Mouse (Mus musculus) limb, embryonic 13.5 days (tissue): Measurements from ENCODE around the gene Rexo5. TPM values are rescaled to one million over a fixed set of nuclear protein-coding genes. Genes with fewer than 3 reads are reported as not detected.

Source experiments
- ATAC-seq: fragments of 200-750 bp; cut with Nextera tagmentation; 2 replicates; pipeline ENCODE4 v1.8.0; 2017; ENCODE audit warnings: low read depth, moderate number of reproducible peaks, moderate TSS enrichment; ENCODE audit not compliant: low FRiP score
- H3K27ac ChIP-seq: fragments of 300-500 bp; sonication (generic); 2 replicates; pipeline ENCODE4 v1.5.1; 2015; ENCODE audit warnings: inconsistent platforms, mild to moderate bottlenecking, moderate library complexity
- H3K27me3 ChIP-seq: fragments of 300-500 bp; sonication (generic); 2 replicates; pipeline ENCODE4 v1.6.1; 2015; ENCODE audit warnings: mild to moderate bottlenecking, inconsistent platforms
- H3K36me3 ChIP-seq: fragments of 300-500 bp; sonication (generic); 2 replicates; pipeline ENCODE4 v1.6.1; 2015; ENCODE audit warnings: inconsistent platforms, mild to moderate bottlenecking, moderate library complexity
- H3K4me1 ChIP-seq: fragments of 300-500 bp; sonication (generic); 2 replicates; pipeline ENCODE4 v1.6.1; 2015; ENCODE audit warnings: inconsistent platforms
- H3K4me2 ChIP-seq: fragments of 300-500 bp; sonication (generic); replicated peaks from 2 replicates; pipeline ENCODE4 v1.6.1; 2015; ENCODE audit warnings: inconsistent platforms, mild to moderate bottlenecking, moderate library complexity
- H3K4me3 ChIP-seq: fragments of 300-500 bp; sonication (generic); 2 replicates; pipeline ENCODE4 v1.5.1; 2015; ENCODE audit warnings: moderate library complexity, mild to moderate bottlenecking, inconsistent platforms
- H3K9ac ChIP-seq: fragments of 300-500 bp; sonication (generic); 2 replicates; pipeline ENCODE4 v1.6.1; 2015; ENCODE audit warnings: mild to moderate bottlenecking, inconsistent platforms
- H3K9me3 ChIP-seq: fragments of 300-500 bp; sonication (generic); 2 replicates; pipeline ENCODE4 v1.6.1; 2016; ENCODE audit warnings: inconsistent platforms
- WGBS: fragments of 180-500 bp; shearing (Covaris S2); methylation state at CpG from one replicate; pipeline ENCODE4 v1.1.7; 2015; 5-methylcytosine and 5-hydroxymethylcytosine counted together
- polyA plus RNA-seq: library from polyadenylated mRNA; unstranded; fragments of >200 nt; fragmentation: Nextera tagmentation; extraction: Ambion mirVana; gene quantifications from 2 replicates; pipeline ENCODE4 v1.2.1, GENCODE M21; 2015

Gene Rexo5
- polyA plus RNA-seq, result 24.8 and 26.2 TPM in 2 replicates

DNA sequence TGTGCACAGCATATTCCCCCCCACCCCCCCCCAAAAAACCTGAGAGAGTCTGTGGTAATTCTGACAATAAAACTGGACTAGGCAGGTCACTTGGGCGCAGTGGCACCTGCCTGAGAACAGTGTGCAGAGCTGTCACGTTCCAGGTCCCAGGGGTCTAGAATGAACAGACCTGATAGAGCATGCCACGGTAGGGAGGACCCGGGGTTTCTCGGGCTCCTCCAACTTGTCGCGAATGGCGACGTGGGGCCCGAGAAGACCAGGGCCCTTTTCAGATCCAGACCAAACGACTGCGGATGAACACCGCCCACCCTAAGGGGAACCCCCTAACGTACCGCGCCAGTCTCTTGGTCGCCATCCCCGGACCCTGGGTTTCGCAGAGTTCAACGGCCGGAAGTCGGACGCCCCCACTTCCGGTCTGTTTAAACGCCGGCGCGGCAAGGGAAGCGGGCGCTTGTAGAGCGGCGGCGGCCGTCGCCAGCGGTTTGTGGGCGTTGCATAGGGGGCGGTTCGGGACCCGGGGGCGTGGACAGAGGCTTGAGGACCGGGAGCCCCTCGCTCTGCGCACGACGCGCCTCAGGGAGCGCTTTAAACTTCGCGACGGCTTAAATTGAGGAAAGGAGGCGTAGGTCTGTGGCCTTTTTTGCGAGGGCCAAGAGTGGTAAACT, at the start of gene Rexo5, which contains the start of gene Eri2:
Rexo5 (plus strand) TSS at position 421 of the 665 bp plus-strand sequence.
Eri2 (minus strand) TSS at position 473 of the 665 bp plus-strand sequence.
- H3K4me1 ChIP-seq, result peaks cover 14% of the 10 kb centered on the region
- H3K4me2 ChIP-seq, result peak within 1 kb of the TSS; percentile 82
- peak within 1 kb of the TSS; percentile 81 for H3K27ac ChIP-seq
- H3K4me3 ChIP-seq, result peak within 1 kb of the TSS; percentile 71
- H3K9ac ChIP-seq, result peak within 1 kb of the TSS; percentile 84
- H3K27me3 ChIP-seq, result no peaks in the 10 kb centered on the region
- ATAC-seq, result peak; percentile 99
- H3K36me3 ChIP-seq, result peaks cover 16% of the 10 kb centered on the region
- under 1% methylated on average over 53 of the region's 53 CpGs for WGBS
- no peaks in the 10 kb centered on the region for H3K9me3 ChIP-seq

DNA sequence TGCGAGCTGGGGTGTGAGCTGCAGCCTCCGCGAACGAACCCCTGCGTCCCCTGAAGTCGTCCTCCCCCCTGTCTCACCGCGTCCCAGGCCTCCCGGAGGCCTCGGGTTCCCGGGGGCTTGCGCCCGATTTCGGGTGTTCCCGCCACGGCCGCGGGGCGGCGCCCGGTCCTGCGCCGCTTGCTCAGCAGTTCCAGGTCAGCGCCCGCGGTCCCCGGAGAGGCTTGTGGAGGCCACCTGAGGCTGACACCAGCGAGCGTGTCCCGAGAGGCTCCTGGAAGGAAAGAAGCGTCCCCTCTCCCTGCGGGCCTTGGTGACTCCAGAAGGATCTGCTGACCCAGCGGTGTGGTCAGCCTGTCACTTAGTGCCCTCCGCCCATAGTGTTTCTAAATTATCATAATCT, 49.5 kb upstream of the Rexo5 start:
- H3K4me1 ChIP-seq, result no peaks in the 10 kb centered on the region
- H3K9me3 ChIP-seq, result no peaks in the 10 kb centered on the region
- peak overlapping the region; percentile 31; the same call in 1 of the 2 replicates for H3K9ac ChIP-seq
- peak overlapping the region; percentile 11; the same call in 1 of the 2 replicates for H3K4me3 ChIP-seq
- H3K36me3 ChIP-seq, result no peaks in the 10 kb centered on the region
- WGBS, result 5% methylated on average over 33 of the region's 34 CpGs
- H3K4me2 ChIP-seq, result peak overlapping the region; percentile 53
- H3K27me3 ChIP-seq, result 0 out of 2 replicates have a peak, but pooled peaks cover 4% of the 10 kb centered on the region
- no peak overlapping the region for H3K27ac ChIP-seq
- no peak for ATAC-seq

DNA sequence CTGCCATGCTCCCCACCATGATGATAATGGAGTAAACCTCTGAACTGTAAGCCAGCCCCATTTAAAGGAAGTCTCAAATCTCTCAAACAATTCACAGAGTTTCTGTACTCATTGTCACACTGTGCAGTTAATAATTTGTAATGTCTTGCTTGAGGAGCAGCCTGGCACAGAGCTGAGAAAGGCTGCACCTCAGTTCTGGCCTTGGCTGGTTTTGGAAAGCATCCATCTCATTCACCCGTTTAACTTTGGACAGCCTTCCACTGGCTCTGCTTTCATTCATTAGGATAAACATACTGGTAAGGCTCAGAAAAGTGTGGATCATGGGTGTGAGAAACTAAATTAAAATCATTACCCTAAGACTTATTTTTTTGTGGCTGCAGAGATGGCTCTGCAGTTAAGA, 47.9 kb upstream of the Rexo5 start:
- Histone ChIP-seq H3K27me3 (0 out of 2 replicates have a peak, but pooled peaks cover 4% of the 10 kb centered on the region), H3K4me1 (no peaks in the 10 kb centered on the region), H3K9ac (no peak overlapping the region), H3K36me3 (no peaks in the 10 kb centered on the region), H3K4me2 (no peak overlapping the region), H3K9me3 (no peaks in the 10 kb centered on the region), H3K4me3 (no peak overlapping the region), H3K27ac (no peak overlapping the region)
- 77% methylated on average over 1 of the region's 1 CpGs for WGBS
- ATAC-seq, result no peak

DNA sequence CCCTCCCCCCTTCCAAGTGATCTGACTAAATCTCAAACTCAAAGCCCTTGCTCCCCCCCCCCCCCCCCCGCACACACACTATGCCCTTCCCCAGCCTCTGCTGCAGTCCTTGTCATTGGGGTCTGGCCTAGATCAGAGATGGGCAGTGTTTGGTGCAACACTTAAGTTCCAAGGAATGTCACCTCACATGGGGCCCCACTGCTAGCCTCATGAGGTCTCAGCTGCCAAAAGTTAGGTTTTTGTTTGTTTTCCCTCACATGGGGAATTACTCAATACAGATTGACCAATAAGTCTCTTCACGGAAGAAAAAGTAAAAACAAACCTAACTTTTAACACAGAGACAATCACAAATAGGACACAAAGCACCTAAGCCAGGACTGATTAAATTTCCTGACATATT, 45.0 kb upstream of the Rexo5 start:
- no peaks in the 10 kb centered on the region for H3K36me3 ChIP-seq
- 75% methylated on average over 1 of the region's 2 CpGs for WGBS
- H3K4me3 ChIP-seq, result no peak overlapping the region
- no peak overlapping the region for H3K27ac ChIP-seq
- 0 out of 2 replicates have a peak, but pooled peaks cover 4% of the 10 kb centered on the region for H3K27me3 ChIP-seq
- no peaks in the 10 kb centered on the region for H3K9me3 ChIP-seq
- H3K4me1 ChIP-seq, result no peaks in the 10 kb centered on the region
- no peak overlapping the region for H3K4me2 ChIP-seq
- H3K9ac ChIP-seq, result no peak overlapping the region
- ATAC-seq, result no peak

DNA sequence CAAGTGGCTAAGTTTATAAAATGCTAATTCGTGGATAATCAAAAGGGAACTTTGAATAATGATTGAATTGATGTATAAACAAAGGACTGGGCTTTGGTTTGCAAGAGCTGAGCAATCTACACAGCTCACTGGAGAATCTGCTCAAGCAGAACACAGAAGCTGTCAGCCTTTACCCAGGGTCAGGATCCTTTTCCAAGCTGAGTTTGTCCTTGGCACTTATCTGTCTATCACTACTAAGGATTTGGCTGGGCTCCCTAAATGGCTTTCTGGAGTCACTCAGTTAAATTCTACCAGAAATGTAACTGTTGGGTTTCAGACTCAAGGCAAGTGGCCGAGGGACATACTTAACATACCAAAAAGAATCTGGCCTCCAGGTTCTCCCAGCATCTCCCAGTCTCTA, 43.9 kb upstream of the Rexo5 start:
- no peaks in the 10 kb centered on the region for H3K9me3 ChIP-seq
- H3K4me2 ChIP-seq, result no peak overlapping the region
- H3K9ac ChIP-seq, result no peak overlapping the region
- no peaks in the 10 kb centered on the region for H3K4me1 ChIP-seq
- H3K36me3 ChIP-seq, result no peaks in the 10 kb centered on the region
- no peak for ATAC-seq
- 61% methylated on average over 2 of the region's 2 CpGs for WGBS
- H3K4me3 ChIP-seq, result no peak overlapping the region
- H3K27me3 ChIP-seq, result no peaks in the 10 kb centered on the region
- no peak overlapping the region for H3K27ac ChIP-seq

DNA sequence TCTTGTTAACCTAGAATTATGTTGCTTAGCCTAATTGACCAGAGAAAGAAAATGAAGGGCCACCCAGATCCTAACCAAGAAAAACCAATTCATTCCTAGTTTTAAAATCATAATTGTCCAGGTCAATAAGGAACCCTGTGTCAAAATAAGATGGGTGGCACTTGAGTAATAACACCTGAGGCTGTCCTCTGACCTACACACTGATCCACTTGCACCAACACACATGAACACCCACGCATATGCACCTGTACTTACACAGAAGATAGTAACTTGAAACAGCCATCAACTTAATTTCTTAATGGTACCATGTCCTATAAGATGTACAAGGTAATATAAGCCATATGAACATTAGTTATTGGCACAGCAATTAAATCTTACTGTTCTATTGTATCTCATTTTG, 40.1 kb upstream of the Rexo5 start:
- H3K36me3 ChIP-seq, result no peaks in the 10 kb centered on the region
- H3K9me3 ChIP-seq, result no peaks in the 10 kb centered on the region
- WGBS, result 91% methylated on average over 1 of the region's 1 CpGs
- H3K9ac ChIP-seq, result no peak overlapping the region
- H3K27ac ChIP-seq, result no peak overlapping the region
- H3K27me3 ChIP-seq, result no peaks in the 10 kb centered on the region
- no peaks in the 10 kb centered on the region for H3K4me1 ChIP-seq
- H3K4me3 ChIP-seq, result no peak overlapping the region
- ATAC-seq, result no peak
- H3K4me2 ChIP-seq, result no peak overlapping the region

DNA sequence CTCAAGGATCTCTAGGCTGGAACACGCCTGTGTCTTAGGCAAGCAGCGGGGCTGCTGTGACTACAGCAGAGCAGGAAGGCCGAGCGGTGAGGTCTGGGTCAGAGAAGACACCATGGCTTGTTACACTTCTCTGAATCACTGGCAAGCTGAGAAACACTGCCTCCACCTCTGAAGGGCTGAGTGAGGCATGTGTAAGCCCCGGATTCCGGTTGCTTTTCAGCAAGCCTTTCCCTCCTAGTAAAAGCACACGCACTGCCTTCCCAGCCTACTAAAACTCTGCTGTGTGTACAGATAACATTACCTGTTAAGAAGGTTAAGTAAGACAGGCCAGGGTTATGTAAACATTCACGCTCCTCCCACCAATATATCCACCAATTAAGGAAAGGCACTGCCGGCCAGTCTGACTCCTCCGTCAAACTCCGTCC, 33.3 kb upstream of the Rexo5 start, which contains the start of gene Acsm3:
Acsm3 (plus strand) TSS at position 397 of the 425 bp plus-strand sequence.
- no peaks in the 10 kb centered on the region for H3K27me3 ChIP-seq
- ATAC-seq, result no peak
- no peaks in the 10 kb centered on the region for H3K4me1 ChIP-seq
- no peak within 1 kb of the TSS for H3K9ac ChIP-seq
- WGBS, result 41% methylated on average over 11 of the region's 11 CpGs
- no peak within 1 kb of the TSS for H3K4me3 ChIP-seq
- H3K36me3 ChIP-seq, result no peaks in the 10 kb centered on the region
- H3K9me3 ChIP-seq, result no peaks in the 10 kb centered on the region
- H3K27ac ChIP-seq, result no peak within 1 kb of the TSS
- no peak within 1 kb of the TSS for H3K4me2 ChIP-seq

DNA sequence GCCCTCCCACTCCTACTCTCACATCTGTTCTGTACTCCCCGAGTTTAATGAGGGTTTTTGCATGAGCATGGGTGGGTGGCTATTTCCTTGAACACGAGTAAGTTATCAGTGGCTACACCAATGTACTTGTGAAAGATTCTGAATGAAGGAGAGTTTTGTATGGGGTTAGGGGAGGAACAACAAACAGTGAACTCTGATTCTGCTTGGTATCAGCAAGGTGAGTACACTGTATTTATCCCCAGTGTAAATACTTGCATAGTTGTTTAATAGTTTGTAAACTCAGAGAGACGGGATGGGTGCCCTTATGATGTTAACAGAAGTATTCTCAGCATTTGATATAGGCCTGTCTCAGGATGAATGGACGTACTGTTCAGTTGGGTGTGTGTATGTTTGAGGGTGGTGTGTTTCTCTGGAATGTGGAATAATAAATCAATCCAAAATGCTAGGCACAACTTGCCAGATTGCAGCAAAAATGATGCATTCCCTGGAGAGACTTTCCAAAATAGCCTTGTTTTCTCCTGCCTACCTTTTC, 31.6 kb upstream of the Rexo5 start:
- Histone ChIP-seq H3K36me3 (no peaks in the 10 kb centered on the region), H3K27ac (no peak overlapping the region), H3K4me3 (no peak overlapping the region), H3K9ac (no peak overlapping the region), H3K9me3 (no peaks in the 10 kb centered on the region), H3K4me2 (no peak overlapping the region), H3K4me1 (no peaks in the 10 kb centered on the region), H3K27me3 (no peaks in the 10 kb centered on the region)
- ATAC-seq, result no peak
- 48% methylated on average over 4 of the region's 4 CpGs for WGBS

DNA sequence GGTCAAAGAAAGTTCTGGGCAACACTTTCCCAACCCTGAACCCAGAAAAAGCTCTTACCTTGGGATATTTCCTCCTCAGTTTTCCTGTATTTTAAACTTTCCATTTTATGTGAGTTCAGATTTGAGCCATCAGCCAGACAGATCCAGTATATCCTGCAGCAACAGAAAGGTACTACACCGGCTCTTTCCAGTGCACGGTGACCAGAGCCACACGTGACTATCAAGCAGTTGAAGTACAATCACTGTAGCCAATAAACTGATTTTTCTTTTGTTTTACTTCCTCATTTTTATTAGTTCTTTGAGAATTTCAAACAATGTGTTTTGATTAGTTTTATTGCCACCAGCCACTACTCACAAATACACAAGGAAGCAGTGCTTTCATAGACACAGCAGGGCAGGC, 29.4 kb upstream of the Rexo5 start:
- WGBS, result 82% methylated on average over 3 of the region's 3 CpGs
- H3K27ac ChIP-seq, result no peak overlapping the region
- H3K4me1 ChIP-seq, result no peaks in the 10 kb centered on the region
- no peaks in the 10 kb centered on the region for H3K9me3 ChIP-seq
- no peak for ATAC-seq
- no peak overlapping the region for H3K4me2 ChIP-seq
- H3K9ac ChIP-seq, result no peak overlapping the region
- no peaks in the 10 kb centered on the region for H3K36me3 ChIP-seq
- H3K27me3 ChIP-seq, result no peaks in the 10 kb centered on the region
- H3K4me3 ChIP-seq, result no peak overlapping the region

DNA sequence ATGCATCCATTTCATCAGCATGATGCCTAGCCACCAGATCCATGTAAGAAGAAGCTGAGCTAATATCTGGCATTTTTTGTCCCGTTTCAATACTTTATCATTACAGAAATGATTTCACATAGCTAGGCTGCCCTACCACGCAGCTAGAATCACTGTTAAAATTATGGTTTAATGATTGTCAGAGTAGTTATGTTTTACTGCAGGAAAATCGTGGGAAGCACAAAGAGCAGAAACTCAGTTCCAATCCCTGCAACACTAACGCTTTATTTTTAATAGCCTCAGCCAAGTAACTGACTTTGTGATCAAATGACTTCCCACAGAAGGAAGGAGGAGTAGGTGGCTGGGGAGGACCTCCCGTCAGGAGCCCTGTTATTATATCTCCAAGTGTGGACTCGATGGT, 26.8 kb upstream of the Rexo5 start:
- no peak overlapping the region for H3K4me3 ChIP-seq
- no peak overlapping the region for H3K9ac ChIP-seq
- no peaks in the 10 kb centered on the region for H3K36me3 ChIP-seq
- H3K27me3 ChIP-seq, result no peaks in the 10 kb centered on the region
- no peak for ATAC-seq
- H3K9me3 ChIP-seq, result no peaks in the 10 kb centered on the region
- no peak overlapping the region for H3K4me2 ChIP-seq
- WGBS, result 76% methylated on average over 6 of the region's 6 CpGs
- no peaks in the 10 kb centered on the region for H3K4me1 ChIP-seq
- H3K27ac ChIP-seq, result no peak overlapping the region

DNA sequence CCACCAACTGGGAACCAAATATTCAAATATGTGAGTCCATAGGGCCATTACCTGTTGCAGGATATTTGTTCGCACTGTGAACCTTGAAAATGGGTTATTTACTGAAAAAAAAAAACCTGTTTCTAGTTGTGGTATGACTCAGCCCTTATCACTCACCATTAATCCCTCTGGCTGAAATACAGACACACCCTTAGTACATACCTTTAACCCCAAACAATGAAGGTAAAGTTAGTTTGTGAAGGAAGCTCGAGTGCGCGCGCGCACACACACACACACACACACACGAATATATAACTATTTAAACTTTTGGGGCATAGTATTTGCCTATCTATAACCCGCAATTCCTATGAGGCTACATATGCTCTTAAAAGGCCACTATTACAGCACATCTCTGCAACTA, 23.9 kb upstream of the Rexo5 start:
- Histone ChIP-seq H3K4me1 (no peaks in the 10 kb centered on the region), H3K27me3 (no peaks in the 10 kb centered on the region), H3K36me3 (no peaks in the 10 kb centered on the region), H3K9ac (no peak overlapping the region), H3K27ac (no peak overlapping the region), H3K4me3 (no peak overlapping the region), H3K4me2 (no peak overlapping the region), H3K9me3 (no peaks in the 10 kb centered on the region)
- no peak for ATAC-seq
- 92% methylated on average over 8 of the region's 8 CpGs for WGBS

DNA sequence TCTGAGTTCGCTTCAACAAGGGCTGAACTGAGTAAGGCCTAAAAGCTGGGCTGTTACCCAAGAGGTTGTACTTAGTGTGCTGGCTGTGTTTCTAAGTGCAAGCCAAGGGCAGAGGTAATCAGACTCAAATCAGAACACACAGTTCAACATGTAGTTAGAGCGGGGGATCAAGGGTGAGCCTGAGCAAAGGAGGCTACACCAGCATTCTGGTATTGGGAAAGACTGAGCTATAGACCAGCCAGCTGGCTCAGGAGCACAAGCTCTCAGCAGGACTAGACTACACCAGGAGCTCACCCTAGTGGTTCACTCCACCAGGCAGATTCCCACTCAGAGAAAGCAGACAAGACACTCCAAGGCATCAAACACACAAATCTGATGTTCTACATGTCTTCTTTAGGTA, 10.4 kb upstream of the Rexo5 start:
- WGBS, result 96% methylated on average over 2 of the region's 2 CpGs
- Histone ChIP-seq H3K4me1 (no peaks in the 10 kb centered on the region), H3K9me3 (no peaks in the 10 kb centered on the region), H3K36me3 (peaks cover 50% of the 10 kb centered on the region), H3K27ac (no peak overlapping the region), H3K27me3 (no peaks in the 10 kb centered on the region), H3K9ac (no peak overlapping the region), H3K4me2 (no peak overlapping the region), H3K4me3 (no peak overlapping the region)
- no peak for ATAC-seq

DNA sequence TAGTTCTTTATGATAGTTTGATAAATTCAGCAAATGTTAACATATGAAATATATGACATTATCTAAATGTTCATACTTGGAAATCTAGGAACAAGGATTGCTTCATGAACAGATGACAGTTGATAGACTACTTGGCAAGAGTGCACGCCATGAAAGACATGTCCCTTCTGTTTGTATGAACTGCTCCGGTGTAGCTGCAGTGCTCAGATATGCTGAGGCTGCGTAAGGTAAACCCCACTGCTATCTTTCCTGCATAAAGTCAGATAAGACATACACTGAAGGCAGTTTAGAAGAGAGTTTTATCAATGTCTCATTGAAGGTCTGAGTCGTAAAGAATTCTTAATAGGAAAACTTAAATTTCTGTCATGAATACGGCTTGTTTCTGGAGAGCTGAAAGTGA, 8.9 kb upstream of the Rexo5 start:
- H3K4me3 ChIP-seq, result no peak overlapping the region
- H3K27me3 ChIP-seq, result no peaks in the 10 kb centered on the region
- no peaks in the 10 kb centered on the region for H3K4me1 ChIP-seq
- H3K36me3 ChIP-seq, result peaks cover 63% of the 10 kb centered on the region
- no peak overlapping the region for H3K4me2 ChIP-seq
- H3K27ac ChIP-seq, result no peak overlapping the region
- H3K9ac ChIP-seq, result no peak overlapping the region
- no peaks in the 10 kb centered on the region for H3K9me3 ChIP-seq
- ATAC-seq, result no peak
- WGBS, result 98% methylated on average over 5 of the region's 5 CpGs
